Mouse (Mus musculus) cerebellum, adult 2 months (tissue): ENCODE results near the gene Ntm.

Experiments
- CTCF ChIP-seq: fragments of 200-500 bp; IDR thresholded peaks from 2 replicates; pipeline ENCODE4 v1.5.1; 2011; ENCODE audit warnings: low read depth, mild to moderate bottlenecking, control low read depth, low read length, moderate library complexity, borderline replicate concordance; ENCODE audit not compliant: insufficient read depth
- POLR2A ChIP-seq: fragments of 200-500 bp; IDR thresholded peaks from 2 replicates; pipeline ENCODE4 v1.6.1; 2011; ENCODE audit warnings: low read length, control low read depth, borderline replicate concordance; ENCODE audit not compliant: insufficient read depth

- TF ChIP-seq CTCF (peak; percentile 42; the same call in 1 of the 2 replicates), POLR2A (no peak)
Observed at GRCm38 (mm10) chr9:29357796-29358195, 605.1 kb downstream of the Ntm start.
